Mouse (Mus musculus): ENCODE measurements around the gene Sft2d2.

The Sft2d2 gene

GRCm38 (mm10) chr1:165133279-165133678 lies 61.0 kb downstream of the Sft2d2 start:
- DNase-seq (ENCODE audit: low spot score in 2 of 2), result no peak

GRCm38 (mm10) chr1:165132187-165132877 lies 61.9 kb downstream of the Sft2d2 start:
- DNase-seq (ENCODE audit: low spot score in 2 of 2), result peak; percentile 57 to 71

GRCm38 (mm10) chr1:165129573-165129972 lies 64.7 kb downstream of the Sft2d2 start:
- no peak for DNase-seq (ENCODE audit: low spot score in 2 of 2)

Measured in spleen, postnatal 14 days (tissue).